Mouse (Mus musculus) heart, adult 2 months (tissue): ENCODE measurements around the gene Socs5.
A peak's percentile ranks its signal among the peaks of the same experiment; 100 is the strongest.

Experiments used
- CTCF ChIP-seq: fragments of 200-600 bp; IDR thresholded peaks from 2 replicates; pipeline ENCODE4 v1.8.1; 2022; ENCODE audit warnings: antibody characterized with exemption, mild to moderate bottlenecking, moderate library complexity
- EP300 ChIP-seq: fragments of 200-500 bp; IDR thresholded peaks from 2 replicates; pipeline ENCODE4 v1.6.1; 2011; ENCODE audit warnings: low read depth, low read length, control low read depth; ENCODE audit not compliant: insufficient read depth
- POLR2A ChIP-seq: fragments of 200-500 bp; IDR thresholded peaks from 2 replicates; pipeline ENCODE4 v1.6.1; 2011; ENCODE audit warnings: mild to moderate bottlenecking, low read depth, low read length, control low read depth; ENCODE audit not compliant: insufficient read depth

DNA sequence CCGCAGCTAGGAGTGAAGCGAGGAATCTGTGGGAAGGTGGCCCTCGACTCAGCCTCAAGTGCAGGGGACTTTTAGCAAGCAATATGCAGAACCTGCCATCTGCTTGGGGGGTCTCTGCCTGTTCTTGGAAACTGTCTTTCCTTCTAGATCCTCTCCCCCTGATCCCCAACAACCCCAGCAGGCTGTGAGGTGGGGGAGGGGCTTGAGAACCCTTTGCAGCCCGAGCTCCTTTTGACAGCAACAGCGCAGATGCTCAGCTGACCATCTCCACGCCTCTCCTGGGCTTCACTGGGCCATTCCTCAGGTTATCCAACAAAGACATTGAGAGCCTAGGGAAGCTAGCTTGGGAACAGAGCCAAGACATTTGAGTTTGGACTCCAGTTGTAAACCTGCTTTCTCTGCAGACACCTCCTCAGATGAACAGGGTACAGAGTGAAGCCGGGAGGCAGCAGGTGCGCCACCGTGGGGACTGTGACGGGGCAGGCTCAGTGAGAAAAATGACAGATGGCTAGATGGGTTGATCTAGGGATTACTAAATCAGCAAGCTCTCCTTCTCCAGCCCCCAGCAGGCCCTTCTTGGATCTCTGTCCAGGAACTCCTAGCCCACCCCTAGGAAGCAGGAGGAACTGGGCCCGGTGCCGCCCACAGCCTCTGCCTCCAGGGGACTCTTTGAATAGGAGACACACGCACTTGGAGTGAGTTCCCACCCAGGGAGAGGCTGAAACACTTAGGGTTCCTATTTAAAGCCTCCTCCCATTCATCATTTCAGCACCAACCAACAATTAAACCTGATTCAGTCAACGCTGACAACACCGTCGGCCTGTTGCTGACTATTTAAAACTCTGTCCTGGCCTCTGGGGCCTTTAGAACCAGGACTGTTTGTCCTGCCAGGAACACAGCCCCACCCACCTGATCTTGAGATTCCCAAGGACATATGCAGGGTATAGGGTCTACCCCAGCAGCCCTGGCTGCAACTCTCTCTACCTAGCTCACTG, 71.4 kb downstream of the Socs5 start:
- TF ChIP-seq POLR2A: no peak
- TF ChIP-seq CTCF: no peak
- TF ChIP-seq EP300: 0 out of 2 replicates have a peak, but pooled peaks have one; percentile 16
